Mouse (Mus musculus) C2C12 (cell line): ENCODE results near the gene Msh5. TPM values are rescaled to one million over a fixed set of nuclear protein-coding genes. Genes with fewer than 3 reads are reported as not detected.
"Not testable (repeated sequence)": the region's sequence is repeated elsewhere in the genome, so short reads cannot be mapped to it uniquely, and the experiment has no call there.

ENCODE experiments used
- H3K27me3 ChIP-seq: one replicate; pipeline ENCODE4 v1.6.1; 2011; ENCODE audit not compliant: control insufficient read depth, insufficient read depth, insufficient read length
- H3K36me3 ChIP-seq: one replicate; pipeline ENCODE4 v1.6.1; 2011; ENCODE audit not compliant: control insufficient read depth, insufficient read depth
- H3K4me3 ChIP-seq: one replicate; pipeline ENCODE4 v1.5.1; 2011; ENCODE audit warnings: mild to moderate bottlenecking, control low read depth; ENCODE audit not compliant: poor library complexity, insufficient read depth, severe bottlenecking
- H3K79me2 ChIP-seq: one replicate; pipeline ENCODE4 v1.6.1; 2011; ENCODE audit not compliant: control insufficient read depth, insufficient read depth
- H3K79me3 ChIP-seq: one replicate; pipeline ENCODE4 v1.6.1; 2011; ENCODE audit warnings: low read depth, control low read depth
- H3ac ChIP-seq: one replicate; pipeline ENCODE3; 2011; ENCODE audit warnings: low read depth; ENCODE audit not compliant: control insufficient read depth, insufficient read length
- CEBPB ChIP-seq: IDR thresholded peaks from one replicate; pipeline ENCODE4 v1.6.1; 2011; ENCODE audit warnings: low read depth, mild to moderate bottlenecking, control low read depth, moderate library complexity
- CTCF ChIP-seq: IDR thresholded peaks from one replicate; pipeline ENCODE4 v1.5.1; 2011; ENCODE audit not compliant: control insufficient read depth, insufficient read depth, insufficient read length
- FOSL1 ChIP-seq: IDR thresholded peaks from one replicate; pipeline ENCODE4 v1.8.0; 2011; ENCODE audit warnings: mild to moderate bottlenecking, low read length; ENCODE audit not compliant: poor library complexity, insufficient read depth, severe bottlenecking
- MAX ChIP-seq: IDR thresholded peaks from one replicate; pipeline ENCODE4 v1.6.1; 2011; ENCODE audit warnings: mild to moderate bottlenecking, control low read depth
- MYOD1 ChIP-seq: IDR thresholded peaks from one replicate; pipeline ENCODE4 v1.6.1; 2011; ENCODE audit warnings: low read depth; ENCODE audit not compliant: control insufficient read depth, insufficient read length
- MYOG ChIP-seq: IDR thresholded peaks from one replicate; pipeline ENCODE4 v1.6.1; 2011; ENCODE audit not compliant: control insufficient read depth, insufficient read length; ENCODE audit errors: extremely low read depth
- USF1 ChIP-seq: IDR thresholded peaks from one replicate; pipeline ENCODE4 v1.6.1; 2011; ENCODE audit warnings: low read depth, mild to moderate bottlenecking, control low read depth, moderate library complexity
- polyA plus RNA-seq: library from polyadenylated mRNA; unstranded; fragments of >200 nt; fragmentation: generic; extraction: Trizol; gene quantifications from one replicate; pipeline ENCODE4 v1.2.1, GENCODE M21; 2012; ENCODE audit warnings: missing spikeins

Msh5 gene
- polyA plus RNA-seq, 1 experiment = 0.76 TPM

DNA sequence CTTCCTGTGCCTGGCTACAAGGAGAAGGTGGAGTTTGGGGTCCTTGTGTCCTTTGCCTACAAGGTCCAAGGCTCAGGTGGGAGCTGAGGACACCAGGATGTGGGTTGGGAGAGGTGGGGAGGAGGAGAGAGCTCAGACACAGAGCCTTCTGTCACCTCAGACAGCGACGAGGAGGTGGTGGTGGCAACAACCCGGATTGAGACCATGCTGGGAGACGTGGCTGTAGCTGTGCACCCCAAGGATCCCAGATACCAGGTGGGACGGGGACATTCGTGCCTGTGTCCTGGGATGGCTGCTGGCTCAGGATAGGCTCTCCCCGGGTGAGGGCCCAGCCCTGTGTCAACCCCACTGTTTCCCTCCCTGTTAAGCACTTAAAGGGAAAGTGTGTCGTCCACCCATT, 35.1 kb downstream of the Msh5 start:
- peaks cover 92% of the 10 kb centered on the region for H3K36me3 ChIP-seq
- H3ac ChIP-seq = no peak overlapping the region
- peaks cover 16% of the 10 kb centered on the region for H3K79me3 ChIP-seq
- TF ChIP-seq FOSL1 (no peak), USF1 (no peak), MAX (no peak)
- H3K79me2 ChIP-seq = peaks cover 36% of the 10 kb centered on the region
- H3K4me3 ChIP-seq = no peak overlapping the region
- no peaks in the 10 kb centered on the region for H3K27me3 ChIP-seq

DNA sequence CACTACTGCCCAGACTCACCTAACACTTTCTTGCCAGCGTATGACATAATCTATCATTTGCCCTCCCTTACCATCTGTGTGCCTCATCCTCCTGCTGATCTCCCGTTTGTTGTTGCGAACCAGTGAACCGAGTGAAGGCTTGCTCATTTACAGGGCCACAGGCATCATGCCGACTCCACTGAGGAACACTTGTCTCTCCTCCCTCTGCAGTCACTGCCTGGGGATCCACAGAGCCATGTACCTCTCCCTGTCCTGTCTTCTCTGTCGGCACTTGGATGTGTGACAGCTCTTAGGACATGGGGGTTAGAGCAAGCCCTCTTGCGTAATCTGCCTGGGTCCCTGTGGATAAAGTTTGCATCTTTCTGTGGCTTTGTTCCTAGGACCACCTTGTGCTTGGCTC, 37.0 kb downstream of the Msh5 start:
- no peaks in the 10 kb centered on the region for H3K27me3 ChIP-seq
- TF ChIP-seq USF1 (no peak), CTCF (no peak), MYOG (no peak), FOSL1 (no peak), MAX (no peak), CEBPB (no peak), MYOD1 (no peak)
- peaks cover 95% of the 10 kb centered on the region for H3K36me3 ChIP-seq
- no peak overlapping the region for H3K4me3 ChIP-seq
- H3ac ChIP-seq = no peak overlapping the region
- peaks cover 54% of the 10 kb centered on the region for H3K79me2 ChIP-seq
- H3K79me3 ChIP-seq = peaks cover 32% of the 10 kb centered on the region

DNA sequence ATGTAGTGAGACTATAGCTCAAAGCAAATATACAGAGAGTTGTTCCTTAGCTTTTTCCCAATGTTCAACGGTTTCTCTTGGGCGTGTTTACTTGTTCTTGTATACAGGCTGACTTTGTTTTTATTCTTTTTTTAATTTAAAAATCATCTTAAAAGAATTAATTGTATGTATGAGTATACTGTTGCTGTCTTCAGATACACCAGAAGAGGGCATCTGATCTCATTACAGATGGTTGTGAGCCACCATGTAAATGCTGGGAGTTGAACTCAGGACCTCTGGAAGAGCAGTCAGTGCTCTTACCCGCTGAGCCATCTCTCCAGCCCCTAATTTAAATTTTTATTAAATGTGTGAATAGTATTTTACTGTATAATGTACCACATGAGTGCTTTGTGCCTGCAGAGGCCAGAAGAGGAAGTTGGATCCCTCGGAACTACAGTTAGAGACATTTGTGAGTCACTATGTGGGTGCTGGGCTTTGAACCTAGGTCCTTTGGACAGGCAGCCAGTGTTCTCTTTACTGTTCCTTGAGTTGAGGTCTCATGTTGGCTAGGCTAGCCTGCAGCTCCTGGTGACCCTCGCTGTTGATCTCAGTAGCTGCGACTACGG, 39.1 kb downstream of the Msh5 start:
- Histone ChIP-seq H3K27me3 (no peaks in the 10 kb centered on the region), H3K36me3 (peaks cover 82% of the 10 kb centered on the region), H3K79me2 (peaks cover 75% of the 10 kb centered on the region), H3ac (no peak overlapping the region), H3K4me3 (no peak overlapping the region), H3K79me3 (peaks cover 51% of the 10 kb centered on the region)
- TF ChIP-seq CEBPB (no peak), FOSL1 (no peak), MYOG (no peak), USF1 (no peak), CTCF (no peak), MAX (no peak), MYOD1 (no peak)

DNA sequence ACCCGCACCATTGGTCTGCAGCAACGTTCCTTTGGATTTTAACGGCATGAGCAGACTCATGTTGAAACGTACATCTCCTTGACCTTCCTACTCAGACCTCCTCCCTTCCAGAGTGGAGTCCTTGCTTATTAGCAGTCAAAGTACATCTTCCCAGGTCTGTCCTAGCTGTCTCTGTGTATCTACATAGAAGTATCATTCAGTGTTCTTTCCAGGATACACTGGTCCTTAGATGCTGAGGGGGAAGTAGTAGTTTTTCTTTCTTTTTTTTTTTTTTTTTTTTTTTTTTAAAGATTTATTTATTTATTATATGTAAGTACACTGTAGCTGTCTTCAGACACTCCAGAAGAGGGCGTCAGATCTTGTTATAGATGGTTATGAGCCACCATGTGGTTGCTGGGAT, 40.6 kb downstream of the Msh5 start:
- H3K4me3 ChIP-seq, H3ac ChIP-seq, H3K27me3 ChIP-seq: not testable (repeated sequence)
- H3K79me3 ChIP-seq = peaks cover 63% of the 10 kb centered on the region
- H3K79me2 ChIP-seq = peaks cover 90% of the 10 kb centered on the region
- peaks cover 68% of the 10 kb centered on the region for H3K36me3 ChIP-seq

DNA sequence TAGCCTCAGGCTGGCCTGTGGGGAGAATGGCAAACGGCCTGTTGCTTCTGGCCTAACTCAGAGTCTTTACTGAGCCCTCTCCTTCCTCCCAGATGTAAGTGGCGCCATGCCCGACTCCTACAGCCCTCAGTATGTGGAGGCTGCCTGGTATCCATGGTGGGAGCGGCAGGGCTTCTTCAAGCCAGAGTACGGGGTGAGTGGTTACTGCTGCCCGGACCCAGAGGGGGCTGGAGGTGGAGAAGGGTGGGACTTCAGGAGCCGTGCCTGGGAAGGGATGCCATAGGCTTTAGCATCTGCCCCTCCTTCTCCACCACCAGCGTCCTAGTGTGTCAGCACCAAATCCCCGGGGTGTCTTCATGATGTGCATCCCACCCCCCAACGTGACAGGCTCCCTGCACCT, 41.4 kb downstream of the Msh5 start:
- peaks cover 60% of the 10 kb centered on the region for H3K36me3 ChIP-seq
- peaks cover 62% of the 10 kb centered on the region for H3K79me3 ChIP-seq
- H3K79me2 ChIP-seq = peaks cover 90% of the 10 kb centered on the region
- no peaks in the 10 kb centered on the region for H3K27me3 ChIP-seq
- H3K4me3 ChIP-seq = no peak overlapping the region
- no peak for TF ChIP-seq FOSL1
- TF ChIP-seq CTCF = no peak
- no peak for TF ChIP-seq MAX
- no peak for TF ChIP-seq USF1
- no peak for TF ChIP-seq MYOD1
- no peak for TF ChIP-seq CEBPB
- TF ChIP-seq MYOG = no peak
- H3ac ChIP-seq = no peak overlapping the region

DNA sequence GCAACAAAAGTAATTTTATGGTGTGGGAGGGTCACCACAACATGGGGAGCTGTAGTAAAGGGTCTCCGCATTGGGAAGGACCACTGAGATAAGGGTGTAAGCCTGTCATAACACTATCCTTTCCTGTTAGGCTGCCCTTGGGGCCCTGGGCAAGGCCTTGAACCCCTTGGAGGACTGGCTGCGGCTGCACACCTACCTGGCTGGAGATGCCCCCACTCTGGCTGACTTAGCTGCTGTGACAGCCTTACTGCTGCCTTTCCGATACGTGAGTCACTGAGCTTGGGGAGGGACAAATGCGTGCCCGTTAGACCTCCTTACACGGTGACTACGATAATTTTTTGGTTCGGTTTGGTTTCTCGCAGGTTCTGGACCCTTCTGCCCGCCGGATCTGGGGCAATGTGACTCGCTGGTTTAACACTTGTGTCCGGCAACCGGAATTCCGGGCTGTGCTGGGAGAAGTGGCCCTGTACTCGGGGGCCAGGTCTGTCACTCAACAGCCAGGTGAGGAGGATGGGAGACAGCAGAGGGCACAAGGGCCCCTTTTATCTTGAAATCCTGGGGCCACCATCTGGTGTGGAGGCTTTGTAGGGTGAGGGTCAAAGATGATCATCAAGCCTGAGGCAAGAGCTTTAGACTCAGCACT, 42.3 kb downstream of the Msh5 start:
- H3K4me3 ChIP-seq = no peak overlapping the region
- H3K27me3 ChIP-seq = no peaks in the 10 kb centered on the region
- H3K79me3 ChIP-seq = peaks cover 70% of the 10 kb centered on the region
- no peak overlapping the region for H3ac ChIP-seq
- no peak for TF ChIP-seq MYOD1
- TF ChIP-seq MAX = no peak
- no peak for TF ChIP-seq USF1
- TF ChIP-seq FOSL1 = no peak
- no peak for TF ChIP-seq CTCF
- no peak for TF ChIP-seq MYOG
- TF ChIP-seq CEBPB = no peak
- peaks cover 91% of the 10 kb centered on the region for H3K79me2 ChIP-seq
- peaks cover 51% of the 10 kb centered on the region for H3K36me3 ChIP-seq
